Mouse (Mus musculus) heart, postnatal 14 days (tissue): Measurements from ENCODE around the gene Olfr345. TPM values are rescaled to one million over a fixed set of nuclear protein-coding genes. Genes with fewer than 3 reads are reported as not detected.

Source experiments
- DNase-seq, 2 experiments: peaks; one replicate each; pipeline ENCODE4 v3.0.0; 2021 to 2022
- intact Hi-C: fragments of 180-260 bp; cut with DNase I; formaldehyde crosslinking; loops from one replicate; pipeline ENCODE4 v1.15.1; 2025
- long read RNA-seq, 2 experiments: library from polyadenylated mRNA; stranded (forward); transcript quantifications; one replicate each; pipeline ENCODE4 v2.0.0; 2021
- total RNA-seq, 2 experiments: library from RNA; stranded (reverse); gene quantifications; 2 replicates each; pipeline ENCODE4 v1.2.3; 2021

Gene Olfr345
- not detected for total RNA-seq
- long read RNA-seq, experiment 1: 0 reads
- long read RNA-seq, experiment 2: 0 reads

- DNase-seq: no peak
- intact Hi-C loops: no loop called here
These were observed at the start of gene Olfr345 for GRCm38 (mm10) chr2:36639741-36640140. Gene Olfr345 (plus strand): TSS chr2:36640041.

- no peak for DNase-seq
- intact Hi-C loops: no loop called here
These were observed 45.6 kb downstream of the Olfr345 start, which contains the start of gene Olfr346 for GRCm38 (mm10) chr2:36685488-36685887. Gene Olfr346 (plus strand): TSS chr2:36685788.

Other genes with a start within 250 kb of the Olfr345 start
- not detected for gene Olfr339, start 221.1 kb upstream of the Olfr345 start, total RNA-seq
- not detected for gene Olfr340, start 187.5 kb upstream of the Olfr345 start, total RNA-seq
- gene Olfr341, start 157.6 kb upstream of the Olfr345 start, total RNA-seq: not detected
- not detected for gene Olfr342, start 115.0 kb upstream of the Olfr345 start, total RNA-seq
- gene Olfr344, start 73.4 kb upstream of the Olfr345 start, total RNA-seq: under 1 TPM in 1 of 2 experiments, not detected in 1; 0.02 TPM
- not detected for gene Olfr346, start 45.7 kb downstream of the Olfr345 start, total RNA-seq
- not detected for gene Olfr347, start 91.9 kb downstream of the Olfr345 start, total RNA-seq
- not detected for gene Olfr348, start 144.2 kb downstream of the Olfr345 start, total RNA-seq
- gene Olfr50, start 150.5 kb downstream of the Olfr345 start, total RNA-seq: not detected
- gene Olfr3, start 177.0 kb downstream of the Olfr345 start, total RNA-seq: not detected
- not detected for gene Olfr350, start 206.3 kb downstream of the Olfr345 start, total RNA-seq
- not detected for gene Olfr351, start 222.6 kb downstream of the Olfr345 start, total RNA-seq
- not detected for gene Olfr352, start 228.4 kb downstream of the Olfr345 start, total RNA-seq